Mouse (Mus musculus): Measurements from ENCODE around the gene Il18. TPM values are rescaled to one million over a fixed set of nuclear protein-coding genes. Genes with fewer than 3 reads are reported as not detected.

Gene Il18
- polyA plus RNA-seq, 1 experiment from 2014 or later = 0.88 TPM

- Histone ChIP-seq H3K9me3 (ENCODE audit: control insufficient read depth, low read length) (no peaks in the 10 kb centered on the region), H3K9ac (ENCODE audit: low read depth, low read length) (no peak overlapping the region), H3K27me3 (ENCODE audit: control insufficient read depth, insufficient read depth, low read length) (no peaks in the 10 kb centered on the region), H3K4me1 (ENCODE audit: control insufficient read depth, insufficient read depth, low read length) (no peaks in the 10 kb centered on the region), H3K36me3 (ENCODE audit: control insufficient read depth, insufficient read depth, low read length) (no peaks in the 10 kb centered on the region), H3K4me3 (ENCODE audit: low read length) (no peak overlapping the region), H3K4me2 (replicated peaks; ENCODE audit: low read depth, low read length) (no peak overlapping the region), H3K27ac (ENCODE audit: low read depth, low read length) (no peak overlapping the region)
- WGBS = 64% methylated on average over 7 of the region's 7 CpGs
- ATAC-seq (ENCODE audit: low FRiP score, low TSS enrichment) = no peak
These were observed 14.5 kb upstream of the Il18 start for GRCm38 (mm10) chr9:50540170-50540569.

- no peak for ATAC-seq (ENCODE audit: low FRiP score, low TSS enrichment)
- H3K4me3 ChIP-seq (ENCODE audit: low read length) = no peak overlapping the region
- H3K4me2 ChIP-seq (replicated peaks; ENCODE audit: low read depth, low read length) = no peak overlapping the region
- H3K36me3 ChIP-seq (ENCODE audit: control insufficient read depth, insufficient read depth, low read length) = no peaks in the 10 kb centered on the region
- no peaks in the 10 kb centered on the region for H3K4me1 ChIP-seq (ENCODE audit: control insufficient read depth, insufficient read depth, low read length)
- H3K9ac ChIP-seq (ENCODE audit: low read depth, low read length) = no peak overlapping the region
- no peak overlapping the region for H3K27ac ChIP-seq (ENCODE audit: low read depth, low read length)
- H3K27me3 ChIP-seq (ENCODE audit: control insufficient read depth, insufficient read depth, low read length) = no peaks in the 10 kb centered on the region
- 77% methylated on average over 9 of the region's 9 CpGs for WGBS
- no peaks in the 10 kb centered on the region for H3K9me3 ChIP-seq (ENCODE audit: control insufficient read depth, low read length)
These were observed 12.2 kb upstream of the Il18 start for GRCm38 (mm10) chr9:50542401-50542800.

- Histone ChIP-seq H3K4me1 (ENCODE audit: control insufficient read depth, insufficient read depth, low read length) (no peaks in the 10 kb centered on the region), H3K27me3 (ENCODE audit: control insufficient read depth, insufficient read depth, low read length) (no peaks in the 10 kb centered on the region), H3K9ac (ENCODE audit: low read depth, low read length) (no peak overlapping the region), H3K27ac (ENCODE audit: low read depth, low read length) (no peak overlapping the region), H3K4me3 (ENCODE audit: low read length) (no peak overlapping the region), H3K36me3 (ENCODE audit: control insufficient read depth, insufficient read depth, low read length) (no peaks in the 10 kb centered on the region), H3K9me3 (ENCODE audit: control insufficient read depth, low read length) (no peaks in the 10 kb centered on the region), H3K4me2 (replicated peaks; ENCODE audit: low read depth, low read length) (no peak overlapping the region)
- no peak for ATAC-seq (ENCODE audit: low FRiP score, low TSS enrichment)
- 41% methylated on average over 5 of the region's 5 CpGs for WGBS
These were observed 6.7 kb upstream of the Il18 start for GRCm38 (mm10) chr9:50547859-50548478.

- Histone ChIP-seq H3K36me3 (ENCODE audit: control insufficient read depth, insufficient read depth, low read length) (no peaks in the 10 kb centered on the region), H3K9ac (ENCODE audit: low read depth, low read length) (no peak overlapping the region), H3K4me2 (replicated peaks; ENCODE audit: low read depth, low read length) (no peak overlapping the region), H3K27me3 (ENCODE audit: control insufficient read depth, insufficient read depth, low read length) (no peaks in the 10 kb centered on the region), H3K4me3 (ENCODE audit: low read length) (no peak overlapping the region), H3K27ac (ENCODE audit: low read depth, low read length) (no peak overlapping the region), H3K4me1 (ENCODE audit: control insufficient read depth, insufficient read depth, low read length) (no peaks in the 10 kb centered on the region), H3K9me3 (ENCODE audit: control insufficient read depth, low read length) (no peaks in the 10 kb centered on the region)
- 78% methylated on average over 4 of the region's 4 CpGs for WGBS
- ATAC-seq (ENCODE audit: low FRiP score, low TSS enrichment) = no peak
These were observed 5.7 kb upstream of the Il18 start for GRCm38 (mm10) chr9:50548936-50549335.

GRCm38 (mm10) chr9:50552206-50552605 is 2.4 kb upstream of the Il18 start:
- ATAC-seq (ENCODE audit: low FRiP score, low TSS enrichment) = no peak
- no peaks in the 10 kb centered on the region for H3K27me3 ChIP-seq (ENCODE audit: control insufficient read depth, insufficient read depth, low read length)
- H3K4me3 ChIP-seq (ENCODE audit: low read length) = no peak overlapping the region
- H3K4me2 ChIP-seq (replicated peaks; ENCODE audit: low read depth, low read length) = no peak overlapping the region
- no peaks in the 10 kb centered on the region for H3K4me1 ChIP-seq (ENCODE audit: control insufficient read depth, insufficient read depth, low read length)
- H3K9me3 ChIP-seq (ENCODE audit: control insufficient read depth, low read length) = no peaks in the 10 kb centered on the region
- no peak overlapping the region for H3K9ac ChIP-seq (ENCODE audit: low read depth, low read length)
- no peak overlapping the region for H3K27ac ChIP-seq (ENCODE audit: low read depth, low read length)
- 78% methylated on average over 5 of the region's 5 CpGs for WGBS
- no peaks in the 10 kb centered on the region for H3K36me3 ChIP-seq (ENCODE audit: control insufficient read depth, insufficient read depth, low read length)

- Histone ChIP-seq H3K36me3 (ENCODE audit: control insufficient read depth, insufficient read depth, low read length) (no peaks in the 10 kb centered on the region), H3K9me3 (ENCODE audit: control insufficient read depth, low read length) (no peaks in the 10 kb centered on the region), H3K9ac (ENCODE audit: low read depth, low read length) (no peak overlapping the region), H3K4me3 (ENCODE audit: low read length) (no peak overlapping the region), H3K4me2 (replicated peaks; ENCODE audit: low read depth, low read length) (no peak overlapping the region), H3K27ac (ENCODE audit: low read depth, low read length) (no peak overlapping the region), H3K27me3 (ENCODE audit: control insufficient read depth, insufficient read depth, low read length) (no peaks in the 10 kb centered on the region), H3K4me1 (ENCODE audit: control insufficient read depth, insufficient read depth, low read length) (no peaks in the 10 kb centered on the region)
- no peak for ATAC-seq (ENCODE audit: low FRiP score, low TSS enrichment)
- 83% methylated on average over 2 of the region's 2 CpGs for WGBS
These were observed 1.1 kb upstream of the Il18 start for GRCm38 (mm10) chr9:50553547-50553946.

GRCm38 (mm10) chr9:50555094-50555446 is 443 bp downstream of the Il18 start, which contains the start of gene Bco2:
Gene Bco2, minus strand, starts transcription at chr9:50555181.
- 29% methylated on average over 2 of the region's 2 CpGs for WGBS
- H3K27ac ChIP-seq (ENCODE audit: low read depth, low read length) = no peak within 1 kb of the TSS
- H3K4me1 ChIP-seq (ENCODE audit: control insufficient read depth, insufficient read depth, low read length) = no peaks in the 10 kb centered on the region
- H3K36me3 ChIP-seq (ENCODE audit: control insufficient read depth, insufficient read depth, low read length) = no peaks in the 10 kb centered on the region
- no peak for ATAC-seq (ENCODE audit: low FRiP score, low TSS enrichment)
- H3K9me3 ChIP-seq (ENCODE audit: control insufficient read depth, low read length) = no peaks in the 10 kb centered on the region
- no peak within 1 kb of the TSS; the same call in 1 of the 2 replicates for H3K9ac ChIP-seq (ENCODE audit: low read depth, low read length)
- H3K4me2 ChIP-seq (replicated peaks; ENCODE audit: low read depth, low read length) = no peak within 1 kb of the TSS; the same call in 1 of the 2 replicates
- H3K27me3 ChIP-seq (ENCODE audit: control insufficient read depth, insufficient read depth, low read length) = no peaks in the 10 kb centered on the region
- no peak within 1 kb of the TSS for H3K4me3 ChIP-seq (ENCODE audit: low read length)

- Histone ChIP-seq H3K27ac (ENCODE audit: low read depth, low read length) (no peak within 1 kb of the TSS), H3K36me3 (ENCODE audit: control insufficient read depth, insufficient read depth, low read length) (no peaks in the 10 kb centered on the region)
These were observed 6.7 kb downstream of the Il18 start, which contains the start of gene Tex12 for GRCm38 (mm10) chr9:50561145-50561917. Gene Tex12, minus strand, starts transcription at chr9:50561325.

GRCm38 (mm10) chr9:50561918-50562360 is 7.3 kb downstream of the Il18 start:
- H3K4me3 ChIP-seq (ENCODE audit: low read length) = no peak overlapping the region
- H3K27me3 ChIP-seq (ENCODE audit: control insufficient read depth, insufficient read depth, low read length) = no peaks in the 10 kb centered on the region
- no peak overlapping the region for H3K27ac ChIP-seq (ENCODE audit: low read depth, low read length)
- no peaks in the 10 kb centered on the region for H3K36me3 ChIP-seq (ENCODE audit: control insufficient read depth, insufficient read depth, low read length)
- ATAC-seq (ENCODE audit: low FRiP score, low TSS enrichment) = no peak
- H3K9ac ChIP-seq (ENCODE audit: low read depth, low read length) = no peak overlapping the region
- H3K9me3 ChIP-seq (ENCODE audit: control insufficient read depth, low read length) = no peaks in the 10 kb centered on the region; the same call in 1 of the 2 replicates
- H3K4me2 ChIP-seq (replicated peaks; ENCODE audit: low read depth, low read length) = no peak overlapping the region
- WGBS = 78% methylated on average over 2 of the region's 2 CpGs
- no peaks in the 10 kb centered on the region for H3K4me1 ChIP-seq (ENCODE audit: control insufficient read depth, insufficient read depth, low read length)

More at GRCm38 (mm10) chr9:50561145-50561917, 6.7 kb downstream of the Il18 start, which contains the start of gene Tex12:
- Histone ChIP-seq H3K9me3 (ENCODE audit: control insufficient read depth, low read length) (no peaks in the 10 kb centered on the region; the same call in 1 of the 2 replicates), H3K4me1 (ENCODE audit: control insufficient read depth, insufficient read depth, low read length) (no peaks in the 10 kb centered on the region), H3K9ac (ENCODE audit: low read depth, low read length) (no peak within 1 kb of the TSS), H3K4me2 (replicated peaks; ENCODE audit: low read depth, low read length) (no peak within 1 kb of the TSS), H3K27me3 (ENCODE audit: control insufficient read depth, insufficient read depth, low read length) (no peaks in the 10 kb centered on the region), H3K4me3 (ENCODE audit: low read length) (no peak within 1 kb of the TSS)
- 90% methylated on average over 38 of the region's 38 CpGs for WGBS
- no peak for ATAC-seq (ENCODE audit: low FRiP score, low TSS enrichment)
